Mouse (Mus musculus) midbrain, embryonic 13.5 days (tissue): ENCODE results near the gene Scnm1. TPM values are rescaled to one million over a fixed set of nuclear protein-coding genes. Genes with fewer than 3 reads are reported as not detected.
"Not testable (repeated sequence)": the region's sequence is repeated elsewhere in the genome, so short reads cannot be mapped to it uniquely, and the experiment has no call there.

Experiments
- ATAC-seq: fragments of 200-750 bp; cut with Nextera tagmentation; 2 replicates; pipeline ENCODE4 v1.8.0; 2017; ENCODE audit warnings: mild to moderate bottlenecking, moderate TSS enrichment, moderate library complexity
- H3K27ac ChIP-seq: fragments of 300-500 bp; sonication (generic); 2 replicates; pipeline ENCODE4 v1.5.1; 2015; ENCODE audit warnings: inconsistent platforms, mild to moderate bottlenecking, moderate library complexity
- H3K27me3 ChIP-seq: fragments of 300-500 bp; sonication (generic); 2 replicates; pipeline ENCODE4 v1.6.1; 2015; ENCODE audit warnings: mild to moderate bottlenecking, inconsistent platforms
- H3K36me3 ChIP-seq: fragments of 300-500 bp; sonication (generic); 2 replicates; pipeline ENCODE4 v1.6.1; 2015; ENCODE audit warnings: mild to moderate bottlenecking, inconsistent platforms
- H3K4me1 ChIP-seq: fragments of 300-500 bp; sonication (generic); replicated peaks from 2 replicates; pipeline ENCODE4 v1.6.1; 2015; ENCODE audit warnings: inconsistent platforms
- H3K4me2 ChIP-seq: fragments of 300-500 bp; sonication (generic); replicated peaks from 2 replicates; pipeline ENCODE4 v1.6.1; 2015; ENCODE audit warnings: moderate library complexity, mild to moderate bottlenecking, inconsistent platforms
- H3K4me3 ChIP-seq: fragments of 300-500 bp; sonication (generic); replicated peaks from 2 replicates; pipeline ENCODE4 v1.5.1; 2015; ENCODE audit warnings: mild to moderate bottlenecking, inconsistent platforms
- H3K9ac ChIP-seq: fragments of 300-500 bp; sonication (generic); replicated peaks from 2 replicates; pipeline ENCODE4 v1.6.1; 2015; ENCODE audit warnings: mild to moderate bottlenecking, inconsistent platforms
- H3K9me3 ChIP-seq: fragments of 300-500 bp; sonication (generic); 2 replicates; pipeline ENCODE4 v1.6.1; 2016; ENCODE audit warnings: mild to moderate bottlenecking, inconsistent platforms
- WGBS: fragments of 180-500 bp; shearing (Covaris S2); methylation state at CpG from one replicate; pipeline ENCODE4 v1.1.7; 2015; 5-methylcytosine and 5-hydroxymethylcytosine counted together
- polyA plus RNA-seq: library from polyadenylated mRNA; unstranded; fragments of >200 nt; fragmentation: Nextera tagmentation; extraction: Ambion mirVana; gene quantifications from 2 replicates; pipeline ENCODE4 v1.2.1, GENCODE M21; 2015

The Scnm1 gene
- polyA plus RNA-seq, 1 experiment from 2014 or later = 103 TPM

GRCm38 (mm10) chr3:95141474-95141873, 7.7 kb upstream of the Scnm1 start:
- H3K36me3 ChIP-seq = peaks cover 19% of the 10 kb centered on the region
- H3K27ac ChIP-seq = no peak overlapping the region
- no peaks in the 10 kb centered on the region; the same call in 1 of the 2 replicates for H3K4me1 ChIP-seq
- no peak for ATAC-seq
- H3K9ac ChIP-seq = no peak overlapping the region
- H3K9me3 ChIP-seq = no peaks in the 10 kb centered on the region
- WGBS = 93% methylated on average over 9 of the region's 9 CpGs
- H3K27me3 ChIP-seq = no peaks in the 10 kb centered on the region
- no peak overlapping the region for H3K4me3 ChIP-seq
- no peak overlapping the region for H3K4me2 ChIP-seq

GRCm38 (mm10) chr3:95140795-95141194, 7.0 kb upstream of the Scnm1 start:
- no peak overlapping the region for H3K4me2 ChIP-seq
- no peaks in the 10 kb centered on the region for H3K9me3 ChIP-seq
- no peak overlapping the region for H3K27ac ChIP-seq
- H3K4me3 ChIP-seq = no peak overlapping the region
- peaks cover 19% of the 10 kb centered on the region for H3K36me3 ChIP-seq
- H3K27me3 ChIP-seq = no peaks in the 10 kb centered on the region
- peaks cover 5% of the 10 kb centered on the region for H3K4me1 ChIP-seq
- no peak for ATAC-seq
- 88% methylated on average over 6 of the region's 6 CpGs for WGBS
- H3K9ac ChIP-seq = no peak overlapping the region

GRCm38 (mm10) chr3:95140289-95140595, 6.4 kb upstream of the Scnm1 start:
- Histone ChIP-seq H3K9me3 (no peaks in the 10 kb centered on the region), H3K4me2 (no peak overlapping the region), H3K4me3 (no peak overlapping the region), H3K27me3 (no peaks in the 10 kb centered on the region), H3K27ac (no peak overlapping the region), H3K9ac (no peak overlapping the region), H3K4me1 (peaks cover 10% of the 10 kb centered on the region), H3K36me3 (peaks cover 19% of the 10 kb centered on the region)
- ATAC-seq = no peak
- WGBS = 66% methylated on average over 18 of the region's 18 CpGs

GRCm38 (mm10) chr3:95139586-95140288, 5.9 kb upstream of the Scnm1 start:
- Histone ChIP-seq H3K36me3 (peaks cover 19% of the 10 kb centered on the region), H3K4me3 (no peak overlapping the region), H3K4me1 (peaks cover 15% of the 10 kb centered on the region), H3K27ac (no peak overlapping the region), H3K27me3 (no peaks in the 10 kb centered on the region), H3K9ac (no peak overlapping the region), H3K9me3 (no peaks in the 10 kb centered on the region), H3K4me2 (no peak overlapping the region)
- 80% methylated on average over 25 of the region's 25 CpGs for WGBS
- ATAC-seq = no peak

- no peak for ATAC-seq
- Histone ChIP-seq H3K9ac (no peak overlapping the region), H3K36me3 (peaks cover 24% of the 10 kb centered on the region), H3K9me3 (no peaks in the 10 kb centered on the region), H3K4me1 (peaks cover 23% of the 10 kb centered on the region), H3K27me3 (no peaks in the 10 kb centered on the region), H3K4me2 (no peak overlapping the region), H3K27ac (no peak overlapping the region), H3K4me3 (no peak overlapping the region)
- WGBS = 92% methylated on average over 3 of the region's 3 CpGs
These were observed 2.5 kb upstream of the Scnm1 start for GRCm38 (mm10) chr3:95136336-95136735.

- Histone ChIP-seq H3K9ac (no peak overlapping the region; the same call in 1 of the 2 replicates), H3K4me3 (peak overlapping the region; percentile 38)
These were observed 1.7 kb upstream of the Scnm1 start for GRCm38 (mm10) chr3:95135433-95136052.

GRCm38 (mm10) chr3:95135023-95135422, 1.2 kb upstream of the Scnm1 start:
- no peaks in the 10 kb centered on the region for H3K9me3 ChIP-seq
- WGBS = 36% methylated on average over 6 of the region's 6 CpGs
- H3K4me3 ChIP-seq = peak overlapping the region; percentile 38
- H3K36me3 ChIP-seq = peaks cover 26% of the 10 kb centered on the region
- no peaks in the 10 kb centered on the region for H3K27me3 ChIP-seq
- H3K4me2 ChIP-seq = peak overlapping the region; percentile 57
- no peak for ATAC-seq
- H3K9ac ChIP-seq = peak overlapping the region; percentile 52; the same call in 1 of the 2 replicates
- H3K27ac ChIP-seq = no peak overlapping the region
- H3K4me1 ChIP-seq = peaks cover 23% of the 10 kb centered on the region

More at GRCm38 (mm10) chr3:95135433-95136052, 1.7 kb upstream of the Scnm1 start:
- Histone ChIP-seq H3K27ac (no peak overlapping the region), H3K36me3 (peaks cover 27% of the 10 kb centered on the region), H3K4me2 (peak overlapping the region; percentile 57), H3K4me1 (peaks cover 23% of the 10 kb centered on the region), H3K9me3 (no peaks in the 10 kb centered on the region), H3K27me3 (no peaks in the 10 kb centered on the region)
- ATAC-seq = no peak
- WGBS = 87% methylated on average over 7 of the region's 7 CpGs

GRCm38 (mm10) chr3:95134133-95134532, 322 bp upstream of the Scnm1 start:
- H3K4me3 ChIP-seq = peak overlapping the region; percentile 72; the same call in 1 of the 2 replicates
- peak; percentile 72 for ATAC-seq
- H3K9me3 ChIP-seq, H3K9ac ChIP-seq, H3K27me3 ChIP-seq, H3K4me2 ChIP-seq, H3K27ac ChIP-seq: not testable (repeated sequence)
- WGBS = no CpG with 5 or more reads among the region's 12 CpGs
- peaks cover 23% of the 10 kb centered on the region for H3K4me1 ChIP-seq
- H3K36me3 ChIP-seq = peaks cover 27% of the 10 kb centered on the region

- ATAC-seq = peak; percentile 34; the same call in 1 of the 2 replicates
- Histone ChIP-seq H3K9me3 (no peaks in the 10 kb centered on the region), H3K9ac (peak overlapping the region; percentile 83), H3K27me3 (no peaks in the 10 kb centered on the region), H3K36me3 (peaks cover 35% of the 10 kb centered on the region), H3K4me1 (peaks cover 23% of the 10 kb centered on the region), H3K4me3 (peak overlapping the region; percentile 72), H3K27ac (peak overlapping the region; percentile 74), H3K4me2 (peak overlapping the region; percentile 90)
- WGBS = 60% methylated on average over 11 of the region's 11 CpGs
These were observed 635 bp downstream of the Scnm1 start for GRCm38 (mm10) chr3:95133176-95133575.

- not testable (repeated sequence) for H3K4me3 ChIP-seq, H3K27ac ChIP-seq, H3K27me3 ChIP-seq, H3K9ac ChIP-seq, H3K9me3 ChIP-seq, ATAC-seq, H3K4me2 ChIP-seq
- peaks cover 23% of the 10 kb centered on the region for H3K4me1 ChIP-seq
- 88% methylated on average over 2 of the region's 2 CpGs for WGBS
- H3K36me3 ChIP-seq = peaks cover 31% of the 10 kb centered on the region
These were observed 1.4 kb downstream of the Scnm1 start for GRCm38 (mm10) chr3:95132389-95132788.

GRCm38 (mm10) chr3:95130081-95130480, 3.7 kb downstream of the Scnm1 start:
- H3K27me3 ChIP-seq = no peaks in the 10 kb centered on the region
- no peak for ATAC-seq
- H3K4me1 ChIP-seq = peaks cover 12% of the 10 kb centered on the region
- H3K9me3 ChIP-seq = no peaks in the 10 kb centered on the region
- H3K4me2 ChIP-seq = no peak overlapping the region
- no peak overlapping the region for H3K9ac ChIP-seq
- H3K36me3 ChIP-seq = peaks cover 31% of the 10 kb centered on the region
- no peak overlapping the region for H3K27ac ChIP-seq
- 92% methylated on average over 5 of the region's 5 CpGs for WGBS
- no peak overlapping the region for H3K4me3 ChIP-seq

GRCm38 (mm10) chr3:95129226-95129651, 4.6 kb downstream of the Scnm1 start:
- ATAC-seq = no peak
- no peak overlapping the region for H3K27ac ChIP-seq
- no peak overlapping the region for H3K4me2 ChIP-seq
- no peaks in the 10 kb centered on the region for H3K9me3 ChIP-seq
- H3K9ac ChIP-seq = no peak overlapping the region; the same call in 1 of the 2 replicates
- no peaks in the 10 kb centered on the region for H3K27me3 ChIP-seq
- 50% methylated on average over 6 of the region's 6 CpGs for WGBS
- no peak overlapping the region for H3K4me3 ChIP-seq
- peaks cover 11% of the 10 kb centered on the region for H3K4me1 ChIP-seq
- peaks cover 31% of the 10 kb centered on the region for H3K36me3 ChIP-seq
